Mouse (Mus musculus) heart, embryonic 12.5 days (tissue): ENCODE results near the gene Cnn2. TPM values are rescaled to one million over a fixed set of nuclear protein-coding genes. Genes with fewer than 3 reads are reported as not detected.

Experiments
- ATAC-seq: fragments of 200-750 bp; cut with Nextera tagmentation; 2 replicates; pipeline ENCODE4 v1.8.0; 2017; ENCODE audit warnings: moderate TSS enrichment, moderate library complexity; ENCODE audit not compliant: insufficient number of reproducible peaks, low FRiP score
- H3K27ac ChIP-seq: fragments of 300-500 bp; sonication (generic); 2 replicates; pipeline ENCODE4 v1.5.1; 2016; ENCODE audit warnings: mild to moderate bottlenecking, moderate library complexity; ENCODE audit not compliant: poor library complexity, severe bottlenecking
- H3K27me3 ChIP-seq: fragments of 300-500 bp; sonication (generic); replicated peaks from 2 replicates; pipeline ENCODE4 v1.6.1; 2016; ENCODE audit warnings: mild to moderate bottlenecking, moderate library complexity
- H3K36me3 ChIP-seq: fragments of 300-500 bp; sonication (generic); 2 replicates; pipeline ENCODE4 v1.6.1; 2016; ENCODE audit warnings: mild to moderate bottlenecking, moderate library complexity
- H3K4me1 ChIP-seq: fragments of 300-500 bp; sonication (generic); replicated peaks from 2 replicates; pipeline ENCODE4 v1.6.1; 2016; ENCODE audit warnings: mild to moderate bottlenecking
- H3K4me2 ChIP-seq: fragments of 300-500 bp; sonication (generic); 2 replicates; pipeline ENCODE4 v1.6.1; 2016; ENCODE audit warnings: mild to moderate bottlenecking, moderate library complexity
- H3K4me3 ChIP-seq: fragments of 300-500 bp; sonication (generic); 2 replicates; pipeline ENCODE4 v1.5.1; 2016; ENCODE audit warnings: mild to moderate bottlenecking
- H3K9ac ChIP-seq: fragments of 300-500 bp; sonication (generic); 2 replicates; pipeline ENCODE4 v1.6.1; 2016; ENCODE audit warnings: mild to moderate bottlenecking, moderate library complexity
- H3K9me3 ChIP-seq: fragments of 300-500 bp; sonication (generic); replicated peaks from 2 replicates; pipeline ENCODE4 v1.6.1; 2016; ENCODE audit warnings: mild to moderate bottlenecking, moderate library complexity
- WGBS: fragments of 180-500 bp; shearing (Covaris S2); methylation state at CpG from one replicate; pipeline ENCODE4 v1.1.7; 2016; 5-methylcytosine and 5-hydroxymethylcytosine counted together
- polyA plus RNA-seq: library from polyadenylated mRNA; unstranded; fragments of >200 nt; fragmentation: Nextera tagmentation; extraction: Ambion mirVana; gene quantifications from 2 replicates; pipeline ENCODE4 v1.2.1, GENCODE M21; 2016

The Cnn2 gene
- polyA plus RNA-seq, 1 experiment from 2014 or later = 307 TPM

DNA sequence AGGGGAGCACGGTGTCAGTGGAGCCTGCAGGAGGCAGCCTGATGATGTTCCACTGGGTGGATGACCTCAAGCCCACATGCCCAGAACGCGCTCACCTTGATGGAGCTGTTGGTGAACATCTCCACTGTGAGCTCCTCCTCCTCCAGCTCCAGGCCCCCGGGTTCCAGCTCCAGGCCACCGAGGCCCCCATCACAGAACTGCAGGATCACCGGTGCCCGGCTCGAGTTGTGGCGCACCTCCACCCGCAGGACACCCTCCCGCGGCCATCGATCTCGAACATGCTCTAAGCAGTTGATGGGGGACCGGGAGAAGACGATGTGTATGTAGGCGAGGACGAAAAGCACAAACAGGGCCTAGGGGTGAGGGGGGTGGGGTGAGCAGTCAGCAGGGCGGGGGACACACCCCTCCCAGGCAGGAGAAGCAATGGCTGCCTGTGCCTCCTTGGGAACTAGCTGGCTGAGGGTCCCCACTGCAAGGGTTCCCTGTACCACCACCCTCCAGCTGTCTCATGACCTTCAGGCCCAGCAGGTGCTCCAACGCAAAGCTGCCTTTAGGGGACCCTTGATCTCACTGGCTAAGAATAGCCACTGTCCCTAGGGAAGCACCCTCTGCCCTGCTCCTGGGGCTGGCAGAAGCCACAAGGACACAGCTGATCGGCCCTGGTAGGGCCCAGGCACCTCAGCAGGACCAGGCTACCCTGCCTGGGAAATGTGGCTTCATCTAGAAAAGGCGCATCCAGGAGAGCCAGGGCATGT is 8.8 kb upstream of the Cnn2 start:
- 87% methylated on average over 22 of the region's 22 CpGs for WGBS
- 0 out of 2 replicates have a peak, but pooled peaks cover 5% of the 10 kb centered on the region for H3K9me3 ChIP-seq
- peaks cover 56% of the 10 kb centered on the region for H3K36me3 ChIP-seq
- H3K4me1 ChIP-seq = peaks cover 39% of the 10 kb centered on the region
- peak overlapping the region; percentile 40; the same call in 1 of the 2 replicates for H3K9ac ChIP-seq
- no peak overlapping the region for H3K4me2 ChIP-seq
- ATAC-seq = no peak
- H3K27me3 ChIP-seq = no peaks in the 10 kb centered on the region
- H3K4me3 ChIP-seq = no peak overlapping the region
- no peak overlapping the region for H3K27ac ChIP-seq

DNA sequence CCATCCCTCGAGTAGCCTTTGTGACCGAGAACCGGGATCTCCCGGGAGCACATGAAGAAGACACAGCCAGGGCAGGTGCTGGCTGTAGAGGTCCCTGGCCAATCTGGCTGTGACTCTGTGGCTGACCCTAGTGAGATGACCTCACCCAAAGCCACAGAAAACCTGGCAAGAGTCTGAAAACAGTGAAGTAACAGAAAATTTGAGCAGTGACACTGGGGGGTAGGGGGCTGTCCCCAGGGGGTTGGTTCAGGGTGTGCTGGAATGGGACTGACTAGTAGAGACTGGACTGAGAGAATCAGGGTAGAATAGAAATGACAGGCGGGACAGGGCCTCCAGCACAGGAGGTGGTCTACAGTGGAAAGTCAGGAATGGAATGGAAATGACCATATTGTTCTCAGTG is 5.2 kb upstream of the Cnn2 start:
- H3K27ac ChIP-seq = peak overlapping the region; percentile 94; the same call in 1 of the 2 replicates
- ATAC-seq = no peak
- H3K27me3 ChIP-seq = no peaks in the 10 kb centered on the region
- peak overlapping the region; percentile 82 for H3K4me3 ChIP-seq
- H3K4me1 ChIP-seq = peaks cover 64% of the 10 kb centered on the region
- H3K9ac ChIP-seq = peak overlapping the region; percentile 97
- peak overlapping the region; percentile 90 for H3K4me2 ChIP-seq
- H3K36me3 ChIP-seq = peaks cover 25% of the 10 kb centered on the region
- 71% methylated on average over 5 of the region's 5 CpGs for WGBS
- H3K9me3 ChIP-seq = no peaks in the 10 kb centered on the region

DNA sequence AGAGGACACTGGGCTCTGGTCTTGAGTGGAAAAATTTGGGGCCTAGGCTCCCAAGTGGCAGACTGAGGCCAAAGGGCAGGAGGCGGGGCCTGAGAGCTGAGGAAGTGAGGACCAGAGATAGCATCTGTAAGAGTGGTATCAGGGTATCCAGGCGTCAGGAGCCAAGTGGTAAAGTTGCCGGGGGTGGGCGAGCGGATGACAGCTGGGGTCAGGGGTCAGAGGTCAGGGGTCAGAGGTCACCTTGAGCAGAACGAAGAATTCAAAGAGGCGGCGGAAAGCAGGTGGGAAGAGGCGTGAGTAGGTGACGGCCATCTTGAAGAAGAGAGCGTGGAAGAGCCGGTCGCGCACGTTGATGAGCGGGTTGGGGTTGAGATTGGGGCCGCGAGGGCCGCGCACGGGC is 4.7 kb upstream of the Cnn2 start:
- 4% methylated on average over 18 of the region's 21 CpGs for WGBS
- Histone ChIP-seq H3K36me3 (peaks cover 20% of the 10 kb centered on the region), H3K27ac (peak overlapping the region; percentile 94), H3K4me3 (peak overlapping the region; percentile 82), H3K4me2 (peak overlapping the region; percentile 90), H3K9me3 (no peaks in the 10 kb centered on the region), H3K4me1 (peaks cover 64% of the 10 kb centered on the region), H3K27me3 (no peaks in the 10 kb centered on the region), H3K9ac (peak overlapping the region; percentile 97)
- 0 out of 2 replicates have a peak, but pooled peaks have one; percentile 0 for ATAC-seq

DNA sequence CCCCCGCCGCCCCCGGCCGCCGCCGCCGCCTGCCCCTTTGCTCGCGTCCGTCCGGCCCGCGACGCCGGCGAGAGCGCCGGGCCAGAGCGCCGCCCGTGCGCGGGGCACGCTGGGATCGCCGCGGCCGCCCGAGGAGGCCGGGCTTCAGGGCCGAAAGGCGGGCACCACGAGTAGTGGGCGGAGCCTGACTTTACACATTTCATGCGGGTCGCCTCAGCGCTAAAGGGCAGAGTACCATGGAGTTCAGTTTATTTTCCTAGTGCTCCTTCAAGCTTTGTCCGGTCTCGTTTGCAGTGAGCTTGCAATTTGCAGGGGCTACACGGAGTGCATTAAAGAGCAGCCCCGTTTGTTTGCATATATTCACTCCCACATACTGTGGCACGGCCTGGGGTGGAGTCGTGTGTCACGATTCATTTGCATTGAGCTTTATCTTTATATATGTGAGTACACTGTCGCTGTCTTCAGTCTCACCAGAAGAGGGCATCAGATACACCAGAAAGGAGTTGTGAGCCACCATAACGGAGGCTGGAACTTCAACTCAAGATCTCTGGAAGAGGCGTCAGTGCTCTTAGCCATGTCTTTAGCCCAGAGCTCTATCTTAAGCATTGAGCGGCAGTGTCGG is 4.1 kb upstream of the Cnn2 start, which contains the start of gene Tmem259:
Gene Tmem259 (minus strand): TSS at position 136 of the 622 bp plus-strand sequence.
- Histone ChIP-seq H3K9me3 (no peaks in the 10 kb centered on the region), H3K4me3 (peak within 1 kb of the TSS; percentile 82), H3K27ac (peak within 1 kb of the TSS; percentile 94), H3K9ac (peak within 1 kb of the TSS; percentile 97), H3K4me2 (peak within 1 kb of the TSS; percentile 90), H3K36me3 (peaks cover 14% of the 10 kb centered on the region), H3K4me1 (peaks cover 68% of the 10 kb centered on the region), H3K27me3 (no peaks in the 10 kb centered on the region)
- under 1% methylated on average over 49 of the region's 49 CpGs for WGBS
- ATAC-seq = peak; percentile 78

DNA sequence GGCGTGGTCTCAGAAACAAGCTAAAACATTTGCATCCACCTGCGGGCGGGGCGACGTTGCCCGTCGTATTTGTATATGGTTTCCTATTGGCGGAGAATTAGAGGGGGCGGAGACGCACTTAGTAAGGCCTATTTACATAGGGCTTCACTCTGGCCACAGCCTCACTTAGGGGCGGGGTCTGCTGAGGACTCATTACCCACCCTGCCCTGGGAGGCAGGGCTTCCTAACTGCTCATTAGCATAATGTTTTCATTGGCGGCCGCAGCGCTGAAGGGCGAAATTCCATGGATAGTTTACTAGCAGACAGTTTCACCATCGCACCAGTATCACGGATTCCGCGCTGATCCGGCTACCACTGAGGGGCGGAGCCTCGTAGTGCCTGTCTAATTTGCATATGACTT is 3.5 kb upstream of the Cnn2 start:
- peak overlapping the region; percentile 97 for H3K9ac ChIP-seq
- peaks cover 10% of the 10 kb centered on the region for H3K36me3 ChIP-seq
- WGBS = under 1% methylated on average over 22 of the region's 22 CpGs
- ATAC-seq = peak; percentile 92
- no peaks in the 10 kb centered on the region for H3K27me3 ChIP-seq
- H3K27ac ChIP-seq = peak overlapping the region; percentile 94
- peaks cover 69% of the 10 kb centered on the region for H3K4me1 ChIP-seq
- H3K4me2 ChIP-seq = peak overlapping the region; percentile 90
- peak overlapping the region; percentile 82 for H3K4me3 ChIP-seq
- no peaks in the 10 kb centered on the region for H3K9me3 ChIP-seq

DNA sequence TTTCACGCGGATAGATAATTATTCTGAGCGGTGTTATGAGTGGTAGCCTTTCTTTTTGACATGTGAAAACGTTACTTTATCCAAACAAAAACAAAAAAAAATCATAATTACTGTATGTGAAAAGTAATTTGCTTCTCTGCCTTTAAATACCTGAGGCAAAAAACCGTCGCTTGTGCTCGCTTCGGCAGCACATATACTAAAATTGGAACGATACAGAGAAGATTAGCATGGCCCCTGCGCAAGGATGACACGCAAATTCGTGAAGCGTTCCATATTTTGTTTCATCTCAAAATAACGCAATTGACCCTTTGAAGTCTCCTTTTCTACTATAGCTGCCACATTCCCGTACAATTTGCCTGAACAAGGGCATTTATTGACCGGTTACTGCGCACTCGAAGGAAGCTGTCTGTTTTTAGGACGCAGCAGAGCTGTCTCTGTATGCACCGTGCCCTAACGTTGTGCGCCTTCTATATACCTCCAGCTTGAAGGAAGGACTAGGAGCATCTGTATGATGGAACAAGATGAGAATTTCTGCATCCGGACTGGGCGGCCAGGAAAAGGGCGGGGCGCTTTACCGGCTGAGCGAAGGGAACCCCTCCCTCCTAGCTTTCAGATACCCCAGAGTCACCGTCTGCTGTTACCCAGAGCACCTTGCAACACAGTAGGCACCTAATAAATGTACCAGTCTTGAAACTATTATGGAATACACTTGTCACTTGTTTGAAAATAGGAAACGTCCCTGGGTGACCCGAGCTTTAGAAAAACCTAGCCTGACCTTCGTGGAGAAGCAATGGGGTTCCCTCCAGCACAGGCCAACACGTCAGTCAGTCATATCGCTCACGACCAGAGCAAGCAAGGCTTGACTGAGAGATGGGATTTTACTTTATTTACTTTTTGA is 2.8 kb upstream of the Cnn2 start:
- H3K4me1 ChIP-seq = peaks cover 67% of the 10 kb centered on the region
- H3K4me3 ChIP-seq = peak overlapping the region; percentile 82
- H3K27ac ChIP-seq = peak overlapping the region; percentile 94
- 0 out of 2 replicates have a peak, but pooled peaks have one; percentile 5 for ATAC-seq
- H3K9ac ChIP-seq = peak overlapping the region; percentile 97
- WGBS = 4% methylated on average over 35 of the region's 35 CpGs
- peaks cover 10% of the 10 kb centered on the region for H3K36me3 ChIP-seq
- no peaks in the 10 kb centered on the region for H3K9me3 ChIP-seq
- H3K4me2 ChIP-seq = peak overlapping the region; percentile 90
- no peaks in the 10 kb centered on the region for H3K27me3 ChIP-seq

DNA sequence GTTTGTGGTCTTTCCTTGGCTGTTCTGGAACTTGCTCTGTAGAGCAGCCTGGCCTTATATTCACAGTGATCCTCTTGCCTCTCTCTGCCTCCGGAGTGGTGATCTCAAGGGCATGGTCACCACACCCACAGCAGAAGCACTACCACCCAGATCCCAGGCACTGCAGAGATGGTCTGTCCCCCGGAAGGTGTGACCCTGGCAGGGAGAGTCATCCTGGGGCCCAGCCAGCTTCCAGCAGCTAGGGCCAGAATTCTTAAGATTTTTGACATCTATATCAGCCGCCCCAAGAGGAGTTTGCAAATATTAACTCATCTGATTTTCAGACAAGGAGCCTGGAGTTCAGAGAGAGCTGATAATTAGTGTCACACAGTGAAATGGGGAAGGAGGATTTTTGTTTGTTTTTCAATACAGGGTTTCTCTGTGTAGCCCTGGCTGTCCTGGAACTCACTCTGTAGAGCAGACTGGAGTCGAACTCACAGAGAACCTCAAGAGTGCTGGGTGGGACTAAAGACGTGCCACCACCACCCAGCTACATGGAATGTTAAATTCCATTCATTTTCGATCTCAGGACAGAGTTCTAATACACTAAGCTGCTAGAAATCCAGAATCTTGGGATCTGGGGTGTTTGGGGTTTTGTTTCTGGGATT is 2.0 kb upstream of the Cnn2 start:
- H3K27ac ChIP-seq = peak overlapping the region; percentile 94
- WGBS = 25% methylated on average over 6 of the region's 6 CpGs
- peaks cover 11% of the 10 kb centered on the region for H3K36me3 ChIP-seq
- no peaks in the 10 kb centered on the region for H3K27me3 ChIP-seq
- no peak for ATAC-seq
- H3K4me2 ChIP-seq = peak overlapping the region; percentile 90
- H3K4me1 ChIP-seq = peaks cover 66% of the 10 kb centered on the region
- H3K9ac ChIP-seq = peak overlapping the region; percentile 73
- peak overlapping the region; percentile 82; the same call in 1 of the 2 replicates for H3K4me3 ChIP-seq
- peaks cover 5% of the 10 kb centered on the region; the same call in 1 of the 2 replicates for H3K9me3 ChIP-seq

DNA sequence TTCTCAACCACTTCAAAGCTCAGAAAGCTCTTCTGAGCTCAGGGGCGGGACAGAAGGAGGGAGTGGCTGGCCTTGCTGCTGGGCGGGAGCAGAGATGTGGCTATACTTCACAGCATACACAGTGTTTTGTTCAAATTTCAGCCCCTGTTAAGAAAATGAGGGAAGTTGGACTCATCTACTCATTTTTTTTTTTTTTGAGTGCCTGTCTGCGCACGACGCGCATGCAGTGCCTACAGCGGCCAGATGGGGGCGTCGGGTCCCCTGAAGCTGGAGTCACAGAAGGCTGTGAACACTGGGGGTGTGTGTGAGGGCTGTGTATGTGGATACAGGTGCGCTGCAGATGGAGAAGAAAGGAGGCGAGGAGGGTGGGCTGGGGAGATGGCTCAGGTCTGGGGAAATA is 1.4 kb upstream of the Cnn2 start:
- H3K4me3 ChIP-seq = no peak overlapping the region
- 7% methylated on average over 11 of the region's 11 CpGs for WGBS
- peak overlapping the region; percentile 89 for H3K9ac ChIP-seq
- H3K4me1 ChIP-seq = peaks cover 61% of the 10 kb centered on the region
- H3K9me3 ChIP-seq = peaks cover 7% of the 10 kb centered on the region; the same call in 1 of the 2 replicates
- H3K36me3 ChIP-seq = peaks cover 14% of the 10 kb centered on the region
- H3K27me3 ChIP-seq = no peaks in the 10 kb centered on the region
- H3K27ac ChIP-seq = peak overlapping the region; percentile 94
- ATAC-seq = no peak
- H3K4me2 ChIP-seq = peak overlapping the region; percentile 90

DNA sequence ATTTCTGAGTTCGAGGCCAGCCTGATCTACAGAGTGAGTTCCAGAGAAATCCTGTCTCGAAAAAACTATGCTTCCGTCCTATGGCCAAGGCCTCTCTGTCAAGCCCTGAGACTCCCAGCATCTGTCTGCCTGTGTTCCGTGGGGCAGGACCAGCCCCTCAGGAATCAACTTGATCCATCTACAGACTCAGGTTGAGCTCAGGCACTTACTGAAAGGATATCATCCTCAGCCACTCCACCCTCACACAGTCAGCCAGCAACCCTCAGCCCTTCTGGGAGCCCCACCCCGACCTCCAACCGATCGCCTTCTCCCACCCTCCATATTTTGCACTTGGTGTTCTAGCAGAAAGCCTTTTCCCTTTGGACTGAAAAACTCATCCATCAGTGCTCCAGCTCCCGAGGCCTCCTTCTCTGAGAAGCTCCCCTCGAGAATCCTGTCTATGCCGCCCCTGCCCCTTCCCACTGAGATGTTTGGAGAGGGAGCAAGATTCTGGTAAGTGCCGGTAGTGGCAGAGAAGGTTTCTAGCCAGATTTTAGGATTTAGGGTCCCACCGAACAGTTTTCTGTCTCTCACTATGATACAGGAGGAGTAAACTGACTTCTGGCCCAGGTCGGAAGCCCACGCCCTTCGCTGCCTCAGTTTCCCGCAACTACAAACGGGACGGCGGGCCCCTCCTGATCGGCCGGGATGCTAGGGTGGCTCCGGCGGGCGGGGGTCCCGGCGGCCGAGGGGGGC is 446 bp upstream of the Cnn2 start:
- 8% methylated on average over 27 of the region's 27 CpGs for WGBS
- peaks cover 54% of the 10 kb centered on the region for H3K4me1 ChIP-seq

More for the DNA sequence above, 446 bp upstream of the Cnn2 start:
- peak overlapping the region; percentile 94 for H3K27ac ChIP-seq
- H3K36me3 ChIP-seq = peaks cover 23% of the 10 kb centered on the region
- H3K9ac ChIP-seq = peak overlapping the region; percentile 89
- no peak for ATAC-seq
- H3K9me3 ChIP-seq = peaks cover 12% of the 10 kb centered on the region; the same call in 1 of the 2 replicates
- no peaks in the 10 kb centered on the region for H3K27me3 ChIP-seq
- H3K4me3 ChIP-seq = peak overlapping the region; percentile 82
- H3K4me2 ChIP-seq = peak overlapping the region; percentile 90
